Mouse (Mus musculus) midbrain, postnatal 0 days (tissue): ENCODE measurements around the gene Fchsd2. TPM values are rescaled to one million over a fixed set of nuclear protein-coding genes. Genes with fewer than 3 reads are reported as not detected.

Source experiments
- ATAC-seq: fragments of 200-750 bp; cut with Nextera tagmentation; 2 replicates; pipeline ENCODE4 v1.8.0; 2017; ENCODE audit warnings: moderate number of reproducible peaks, mild to moderate bottlenecking, moderate TSS enrichment, moderate library complexity; ENCODE audit not compliant: low FRiP score
- DNase-seq: peaks from one replicate; pipeline ENCODE4 v3.0.0-alpha.2; 2015; ENCODE audit warnings: low spot score
- H3K27ac ChIP-seq: fragments of 300-500 bp; sonication (generic); 2 replicates; pipeline ENCODE4 v1.5.1; 2014; ENCODE audit warnings: low read depth, mild to moderate bottlenecking, low read length, mixed read lengths
- H3K27me3 ChIP-seq: fragments of 300-500 bp; sonication (generic); 2 replicates; pipeline ENCODE4 v1.6.1; 2014; ENCODE audit warnings: low read length, control low read depth, mixed read lengths; ENCODE audit not compliant: insufficient read depth
- H3K36me3 ChIP-seq: fragments of 300-500 bp; sonication (generic); 2 replicates; pipeline ENCODE4 v1.6.1; 2014; ENCODE audit warnings: low read length, control low read depth, mixed read lengths; ENCODE audit not compliant: insufficient read depth
- H3K4me1 ChIP-seq: fragments of 300-500 bp; sonication (generic); 2 replicates; pipeline ENCODE4 v1.6.1; 2014; ENCODE audit warnings: mild to moderate bottlenecking, control low read depth, antibody characterized with exemption, low read length, mixed read lengths; ENCODE audit not compliant: insufficient read depth
- H3K4me2 ChIP-seq: fragments of 300-500 bp; sonication (generic); 2 replicates; pipeline ENCODE4 v1.6.1; 2014; ENCODE audit warnings: low read depth, mild to moderate bottlenecking, low read length, mixed read lengths; ENCODE audit not compliant: poor library complexity, severe bottlenecking
- H3K4me3 ChIP-seq: fragments of 300-500 bp; sonication (generic); 2 replicates; pipeline ENCODE4 v1.5.1; 2014; ENCODE audit warnings: low read depth, mild to moderate bottlenecking, low read length, moderate library complexity
- H3K9ac ChIP-seq: fragments of 300-500 bp; sonication (generic); replicated peaks from 2 replicates; pipeline ENCODE4 v1.6.1; 2014; ENCODE audit warnings: mild to moderate bottlenecking, low read length, moderate library complexity, mixed read lengths; ENCODE audit not compliant: poor library complexity, severe bottlenecking
- H3K9me3 ChIP-seq: fragments of 300-500 bp; sonication (generic); 2 replicates; pipeline ENCODE4 v1.6.1; 2016; ENCODE audit warnings: low read length, control low read depth
- CTCF ChIP-seq: IDR thresholded peaks from 2 replicates; pipeline ENCODE4 v1.5.1; 2016; ENCODE audit warnings: antibody characterized with exemption, mild to moderate bottlenecking
- WGBS: fragments of 180-500 bp; shearing (Covaris S2); extraction: QIAGEN DNeasy Blood & Tissue Kit; methylation state at CpG from one replicate; pipeline ENCODE4 v1.1.7; 2014; 5-methylcytosine and 5-hydroxymethylcytosine counted together
- polyA plus RNA-seq: library from polyadenylated mRNA; unstranded; fragments of >200 nt; fragmentation: Nextera tagmentation; extraction: Ambion mirVana; gene quantifications from 2 replicates; pipeline ENCODE4 v1.2.1, GENCODE M21; 2015
- total RNA-seq: library from RNA; depleted of rRNA; stranded (reverse); fragments of >200 nt; gene quantifications from 2 replicates; pipeline ENCODE4 v1.2.3, GENCODE M21; 2014

Fchsd2 gene
- total and polyA plus RNA-seq, 2 experiments from 2014 or later: 39.2 to 55.7 TPM

GRCm38 (mm10) chr7:101326006-101326405 is 233.3 kb downstream of the Fchsd2 start:
- no peak for TF ChIP-seq CTCF
- 80% methylated on average over 5 of the region's 5 CpGs for WGBS
- DNase-seq (no peak), ATAC-seq (no peak)
- H3K27ac ChIP-seq: no peak overlapping the region
- no peaks in the 10 kb centered on the region for H3K9me3 ChIP-seq
- H3K4me2 ChIP-seq: no peak overlapping the region
- H3K4me3 ChIP-seq: no peak overlapping the region
- H3K36me3 ChIP-seq: no peaks in the 10 kb centered on the region
- 0 out of 2 replicates have a peak, but pooled peaks cover 2% of the 10 kb centered on the region for H3K4me1 ChIP-seq
- H3K9ac ChIP-seq: no peak overlapping the region
- H3K27me3 ChIP-seq: no peaks in the 10 kb centered on the region

- H3K4me1 ChIP-seq: 0 out of 2 replicates have a peak, but pooled peaks cover 2% of the 10 kb centered on the region
- H3K9ac ChIP-seq: no peak overlapping the region
- no peak for ATAC-seq
- no peaks in the 10 kb centered on the region for H3K36me3 ChIP-seq
- H3K27ac ChIP-seq: no peak overlapping the region
- no peak for TF ChIP-seq CTCF
- no peak for DNase-seq
- no peak overlapping the region for H3K4me2 ChIP-seq
- no peak overlapping the region for H3K4me3 ChIP-seq
- 53% methylated on average over 5 of the region's 5 CpGs for WGBS
- no peaks in the 10 kb centered on the region for H3K27me3 ChIP-seq
- H3K9me3 ChIP-seq: no peaks in the 10 kb centered on the region
Observed at GRCm38 (mm10) chr7:101327263-101327662, 234.6 kb downstream of the Fchsd2 start.

GRCm38 (mm10) chr7:101327786-101328185 is 235.1 kb downstream of the Fchsd2 start:
- H3K9ac ChIP-seq: no peak overlapping the region
- H3K9me3 ChIP-seq: no peaks in the 10 kb centered on the region
- H3K4me2 ChIP-seq: no peak overlapping the region
- H3K36me3 ChIP-seq: no peaks in the 10 kb centered on the region
- no peak for TF ChIP-seq CTCF
- H3K27me3 ChIP-seq: no peaks in the 10 kb centered on the region
- H3K4me1 ChIP-seq: 0 out of 2 replicates have a peak, but pooled peaks cover 2% of the 10 kb centered on the region
- ATAC-seq (no peak), DNase-seq (no peak)
- WGBS: 81% methylated on average over 2 of the region's 2 CpGs
- H3K27ac ChIP-seq: no peak overlapping the region
- no peak overlapping the region for H3K4me3 ChIP-seq

GRCm38 (mm10) chr7:101328621-101329158 is 236.0 kb downstream of the Fchsd2 start:
- no peak overlapping the region for H3K4me3 ChIP-seq
- TF ChIP-seq CTCF: peak; percentile 41
- no peaks in the 10 kb centered on the region for H3K9me3 ChIP-seq
- H3K27me3 ChIP-seq: no peaks in the 10 kb centered on the region
- H3K4me1 ChIP-seq: 0 out of 2 replicates have a peak, but pooled peaks cover 2% of the 10 kb centered on the region
- 0 out of 2 replicates have a peak overlapping the region, but pooled peaks have one; percentile 34 for H3K9ac ChIP-seq
- 56% methylated on average over 4 of the region's 4 CpGs for WGBS
- no peaks in the 10 kb centered on the region for H3K36me3 ChIP-seq
- ATAC-seq (no peak), DNase-seq (peak; percentile 71)
- H3K4me2 ChIP-seq: no peak overlapping the region
- H3K27ac ChIP-seq: no peak overlapping the region

- H3K9me3 ChIP-seq: no peaks in the 10 kb centered on the region
- no peaks in the 10 kb centered on the region for H3K36me3 ChIP-seq
- H3K4me2 ChIP-seq: no peak overlapping the region
- no peak for TF ChIP-seq CTCF
- DNase-seq (no peak), ATAC-seq (no peak)
- H3K27me3 ChIP-seq: no peaks in the 10 kb centered on the region
- no peak overlapping the region for H3K27ac ChIP-seq
- 0 out of 2 replicates have a peak, but pooled peaks cover 2% of the 10 kb centered on the region for H3K4me1 ChIP-seq
- 62% methylated on average over 4 of the region's 4 CpGs for WGBS
- H3K4me3 ChIP-seq: no peak overlapping the region
- no peak overlapping the region for H3K9ac ChIP-seq
Observed at GRCm38 (mm10) chr7:101329606-101330005, 236.9 kb downstream of the Fchsd2 start.

- Histone ChIP-seq H3K4me1 (0 out of 2 replicates have a peak, but pooled peaks cover 2% of the 10 kb centered on the region), H3K4me2 (no peak overlapping the region), H3K9ac (no peak overlapping the region; the same call in 1 of the 2 replicates), H3K4me3 (no peak overlapping the region), H3K36me3 (no peaks in the 10 kb centered on the region), H3K27ac (no peak overlapping the region), H3K9me3 (no peaks in the 10 kb centered on the region), H3K27me3 (no peaks in the 10 kb centered on the region)
- DNase-seq (no peak), ATAC-seq (no peak)
- 78% methylated on average over 10 of the region's 10 CpGs for WGBS
- no peak for TF ChIP-seq CTCF
Observed at GRCm38 (mm10) chr7:101330074-101330840, 237.6 kb downstream of the Fchsd2 start.
